Mouse (Mus musculus): Measurements from ENCODE around the gene Clip3.

Gene Clip3

DNA sequence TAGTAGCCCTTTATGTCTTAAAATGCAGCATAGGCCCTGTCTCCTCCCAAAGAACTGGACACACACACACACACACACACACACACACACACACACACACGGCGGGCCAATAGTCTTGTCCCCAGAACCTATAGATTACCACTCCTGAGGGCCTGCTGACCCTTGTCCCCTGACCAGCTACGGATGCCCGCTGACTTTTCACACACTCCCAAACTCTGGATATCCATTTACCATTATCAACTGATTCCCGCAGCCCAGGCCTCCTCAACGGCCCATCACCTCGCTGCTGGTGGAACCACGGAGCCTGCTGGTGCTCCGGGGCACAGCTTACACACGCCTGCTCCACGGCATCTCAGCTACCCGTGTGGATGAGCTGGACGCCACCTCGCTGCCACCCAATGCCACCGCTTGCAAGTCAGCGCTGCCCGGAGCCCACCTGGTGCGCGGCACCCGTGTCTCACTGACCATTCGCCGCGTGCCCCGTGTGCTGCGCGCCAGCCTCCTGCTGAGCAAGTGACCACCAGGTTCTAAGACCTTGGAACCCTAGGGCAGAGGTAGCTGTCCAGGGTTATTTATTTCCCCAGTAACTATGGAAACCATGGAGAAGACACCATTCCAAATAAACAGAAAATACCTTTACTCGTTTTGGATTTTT lies 22.3 kb downstream of the Clip3 start:
- TF ChIP-seq GATA4 (IDR thresholded peaks at IDR 0.05; ENCODE audit: insufficient replicate concordance, low read length): no peak

DNA sequence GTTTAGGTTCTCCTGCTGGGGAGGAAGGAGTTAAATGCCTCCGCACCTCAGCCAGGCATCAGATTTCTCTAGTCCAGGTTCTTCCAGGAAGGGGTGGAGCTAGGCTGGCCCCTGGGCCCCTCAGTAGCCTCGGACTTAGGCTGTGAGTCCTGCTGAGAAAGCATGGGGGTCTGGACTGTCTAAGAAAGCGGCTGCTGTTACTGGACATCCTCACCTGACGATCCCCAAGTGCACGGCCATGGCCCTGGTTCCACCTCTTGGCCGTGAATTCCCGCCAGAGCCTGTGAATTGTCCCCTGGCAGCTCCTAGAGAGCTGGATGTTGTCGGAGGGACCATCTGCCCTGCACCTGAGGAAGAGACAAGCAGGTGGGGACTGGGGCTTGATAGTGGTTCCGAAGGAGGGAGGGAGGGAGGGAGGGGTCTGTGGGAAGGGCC lies 23.2 kb downstream of the Clip3 start, which contains the start of gene Syne4:
Gene Syne4 (plus strand): TSS at position 87 of the 435 bp plus-strand sequence.
- TF ChIP-seq GATA4 (IDR thresholded peaks at IDR 0.05; ENCODE audit: insufficient replicate concordance, low read length): no peak

DNA sequence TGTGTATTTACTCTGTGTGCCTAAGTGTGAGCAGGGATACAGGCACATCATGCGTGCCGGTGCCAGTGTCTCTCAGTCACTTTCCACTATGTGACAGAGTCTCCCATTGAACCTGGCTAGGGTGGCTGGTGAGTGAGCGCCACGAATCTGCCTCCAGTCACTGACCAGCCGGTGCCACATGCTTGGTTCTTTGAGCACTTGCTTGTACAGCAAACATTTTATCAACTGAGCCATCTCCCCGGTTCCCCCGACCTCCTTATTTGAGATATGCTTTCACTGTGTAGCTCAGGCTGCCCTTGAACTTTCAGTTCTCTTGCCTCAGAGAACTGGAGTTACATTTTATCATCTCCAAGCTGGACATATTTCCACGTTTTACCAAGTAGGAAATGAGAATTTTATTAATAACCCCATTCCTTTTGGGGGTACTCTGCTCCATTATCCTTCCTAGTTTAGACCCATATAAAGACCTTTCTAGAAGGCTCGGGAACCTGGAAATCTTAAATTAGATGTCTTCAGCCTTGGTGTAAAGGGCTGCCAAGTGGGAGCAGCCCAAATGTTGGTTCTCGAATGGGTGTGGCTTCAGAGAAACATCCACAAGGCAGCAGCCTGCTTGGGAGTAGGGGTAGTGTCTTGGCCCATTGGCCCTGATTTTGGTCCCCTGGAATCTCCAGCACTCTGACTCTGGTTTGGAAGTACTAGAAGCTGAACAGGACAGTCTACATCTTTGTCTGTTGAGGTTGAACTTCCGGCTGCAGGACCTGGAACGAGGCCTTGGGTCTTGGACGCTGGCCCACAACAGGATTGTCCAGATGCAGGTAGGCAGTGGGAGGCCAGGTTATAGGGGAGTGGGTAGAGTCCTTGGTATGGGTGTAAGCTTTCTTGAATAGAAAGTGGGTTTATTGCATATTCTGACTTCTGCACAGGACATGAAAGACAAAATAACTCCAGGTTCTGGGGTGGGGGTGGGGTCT lies 24.3 kb downstream of the Clip3 start:
- no peak for TF ChIP-seq GATA4 (IDR thresholded peaks at IDR 0.05; ENCODE audit: insufficient replicate concordance, low read length)

- no peak for TF ChIP-seq GATA4 (IDR thresholded peaks at IDR 0.05; ENCODE audit: insufficient replicate concordance, low read length)
These were observed 26.6 kb downstream of the Clip3 start for GRCm38 (mm10) chr7:30318142-30318541.

DNA sequence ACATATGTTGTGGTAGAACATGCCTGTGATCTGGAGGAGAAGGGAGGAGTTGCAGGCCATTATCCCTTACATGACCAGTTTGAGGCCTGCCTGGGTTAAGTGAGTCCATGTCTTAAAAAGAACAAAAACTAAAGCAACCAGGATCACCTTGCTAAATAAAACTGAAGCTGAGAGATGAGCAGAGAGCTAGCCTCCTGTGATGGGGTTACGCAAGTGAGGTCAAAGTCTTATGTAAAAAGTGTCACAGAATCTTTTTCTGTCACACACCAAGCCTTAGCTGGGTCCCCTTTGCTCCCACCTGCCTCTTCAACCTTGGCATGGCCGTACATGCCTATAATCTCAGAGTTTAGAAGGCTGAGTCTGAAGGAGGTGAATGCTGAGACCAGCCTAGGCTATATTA lies 29.4 kb downstream of the Clip3 start:
- TF ChIP-seq GATA4 (IDR thresholded peaks at IDR 0.05; ENCODE audit: insufficient replicate concordance, low read length): no peak

- no peak; the same call in 1 of the 2 replicates for TF ChIP-seq GATA4 (IDR thresholded peaks at IDR 0.05; ENCODE audit: insufficient replicate concordance, low read length)
These were observed 30.2 kb downstream of the Clip3 start, which contains the start of gene E130208F15Rik for GRCm38 (mm10) chr7:30321539-30322284. Gene E130208F15Rik, plus strand, starts transcription at chr7:30321740.

DNA sequence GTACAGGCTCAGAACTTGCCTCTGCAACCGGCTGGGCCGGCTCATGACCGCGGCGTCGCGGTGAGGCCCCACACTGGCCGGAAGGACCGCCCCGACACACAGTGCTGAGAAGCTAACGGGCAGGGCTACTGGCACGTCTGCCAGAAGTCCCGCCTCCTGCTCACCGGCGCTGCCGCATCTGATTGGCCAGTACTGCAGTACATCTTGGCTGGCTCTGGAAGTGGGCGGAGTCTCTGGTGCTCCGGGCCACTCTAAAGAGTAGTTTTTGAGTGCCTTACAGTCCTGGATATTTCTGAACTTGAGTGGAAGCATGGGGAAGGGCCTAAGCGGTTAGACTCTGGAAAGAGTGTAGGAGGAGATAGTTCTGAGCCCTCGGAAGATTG lies 30.7 kb downstream of the Clip3 start:
- TF ChIP-seq GATA4 (IDR thresholded peaks at IDR 0.05; ENCODE audit: insufficient replicate concordance, low read length): 0 out of 2 replicates have a peak, but pooled peaks have one; percentile 4

DNA sequence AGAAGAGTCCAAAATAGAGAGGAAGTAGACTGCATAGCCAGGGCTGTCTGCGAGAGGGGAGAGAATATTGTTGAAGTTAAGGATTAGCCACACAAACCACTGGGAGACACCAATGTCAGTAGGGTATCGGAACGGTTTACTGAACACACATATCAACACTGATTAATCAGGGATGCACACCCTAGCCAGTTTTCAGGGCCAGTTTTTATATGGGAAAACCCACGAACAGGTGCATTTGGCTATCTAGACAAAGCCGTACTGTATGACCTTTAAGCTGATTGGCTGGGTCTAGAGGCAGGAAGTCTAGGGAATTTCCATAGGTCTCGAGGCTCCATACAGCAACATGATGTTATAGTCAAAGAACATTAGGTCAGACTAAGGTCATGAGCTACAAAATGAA lies 31.3 kb downstream of the Clip3 start:
- no peak for TF ChIP-seq GATA4 (IDR thresholded peaks at IDR 0.05; ENCODE audit: insufficient replicate concordance, low read length)

- no peak for TF ChIP-seq GATA4 (IDR thresholded peaks at IDR 0.05; ENCODE audit: insufficient replicate concordance, low read length)
These were observed 32.3 kb downstream of the Clip3 start, which contains the start of gene Sdhaf1 for GRCm38 (mm10) chr7:30323795-30324194. Gene Sdhaf1, minus strand, starts transcription at chr7:30323895.

DNA sequence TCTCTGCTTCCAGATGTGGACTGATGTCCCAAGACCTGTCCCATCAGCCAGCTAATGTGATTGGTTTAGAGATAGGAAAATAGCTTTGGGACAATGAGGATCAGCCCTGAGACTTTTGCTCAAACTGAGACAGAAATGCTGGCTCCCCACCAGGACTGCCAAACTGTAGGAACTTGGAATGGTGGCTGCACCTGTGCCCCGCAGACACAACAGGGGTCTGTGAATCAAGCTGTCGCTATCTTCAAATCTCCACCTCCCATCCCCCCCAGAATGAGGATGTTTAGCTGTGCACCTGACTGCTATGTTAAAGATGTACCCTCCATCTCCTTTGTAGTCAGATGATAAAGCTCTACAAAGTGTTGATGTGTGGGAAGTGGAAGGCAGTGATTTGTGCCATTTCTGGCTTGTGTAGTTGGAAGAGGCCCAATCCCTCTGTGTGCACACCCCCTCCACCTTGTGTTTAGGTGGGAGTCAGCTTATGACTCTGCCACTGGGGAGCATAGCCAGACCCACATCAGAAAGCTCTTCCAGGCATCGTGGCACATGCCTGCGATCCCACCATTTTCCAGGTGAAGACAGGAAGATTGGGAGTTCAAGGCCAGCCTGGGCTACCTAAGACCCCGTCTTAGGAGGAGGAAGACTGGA lies 32.9 kb downstream of the Clip3 start:
- TF ChIP-seq GATA4 (IDR thresholded peaks at IDR 0.05; ENCODE audit: insufficient replicate concordance, low read length): no peak

DNA sequence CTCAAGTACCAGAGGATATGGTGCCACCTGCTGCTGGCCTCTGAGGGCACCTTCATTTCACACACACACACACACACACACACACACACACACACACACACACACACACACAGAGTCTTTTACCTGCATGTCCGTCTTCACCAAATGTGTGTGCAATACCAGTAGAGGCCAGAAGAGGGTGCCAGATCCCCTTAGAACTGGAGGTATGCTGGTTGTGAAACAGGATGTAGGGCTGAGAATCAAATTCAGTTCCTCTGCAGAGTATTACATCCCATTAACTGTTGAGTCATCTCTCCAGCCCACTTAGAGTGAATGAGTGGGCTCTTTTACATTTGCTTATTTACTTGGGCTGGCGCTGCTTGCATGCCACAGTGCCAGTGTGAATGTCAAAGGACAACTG lies 33.8 kb downstream of the Clip3 start:
- TF ChIP-seq GATA4 (IDR thresholded peaks at IDR 0.05; ENCODE audit: insufficient replicate concordance, low read length): no peak

DNA sequence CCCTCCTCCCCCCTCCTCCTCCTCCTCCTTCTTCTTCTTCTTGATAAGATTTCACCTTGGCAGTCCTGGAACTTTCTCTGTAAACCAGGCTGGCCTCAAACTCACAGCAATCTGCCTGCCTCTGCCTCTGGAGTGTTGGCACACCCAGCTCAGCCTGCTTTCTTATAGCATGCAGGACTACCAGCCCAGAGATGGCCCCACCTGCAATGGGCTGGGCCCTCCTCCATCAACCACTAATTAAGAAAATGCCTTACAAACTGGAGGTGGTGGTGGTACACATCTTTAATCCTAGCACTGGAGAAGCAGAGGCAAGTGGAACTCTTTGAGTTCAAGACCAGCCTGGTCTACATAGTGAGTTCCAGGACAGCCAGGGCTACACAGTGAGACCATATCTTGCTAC lies 34.9 kb downstream of the Clip3 start:
- TF ChIP-seq GATA4 (IDR thresholded peaks at IDR 0.05; ENCODE audit: insufficient replicate concordance, low read length): no peak

DNA sequence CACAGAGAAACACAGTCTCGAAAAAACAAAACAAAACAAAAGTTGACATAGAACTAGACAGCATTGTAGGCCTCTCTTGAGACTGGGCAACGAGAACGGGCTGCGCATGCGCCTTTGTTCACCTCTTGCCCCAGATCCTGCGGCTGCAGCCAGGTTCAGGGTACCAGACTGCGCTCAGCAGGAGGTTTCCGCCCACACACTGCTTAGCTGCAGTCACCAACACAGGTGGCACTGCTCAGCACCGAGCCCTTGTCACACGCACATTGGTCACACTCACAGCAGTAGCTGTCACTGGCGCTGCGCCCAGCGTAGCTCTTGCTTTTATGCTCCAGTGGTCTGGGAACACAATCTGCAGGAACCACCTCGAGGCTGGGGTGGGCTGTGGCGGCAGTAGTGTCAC lies 35.6 kb downstream of the Clip3 start:
- TF ChIP-seq GATA4 (IDR thresholded peaks at IDR 0.05; ENCODE audit: insufficient replicate concordance, low read length): no peak

- no peak for TF ChIP-seq GATA4 (IDR thresholded peaks at IDR 0.05; ENCODE audit: insufficient replicate concordance, low read length)
These were observed 36.9 kb downstream of the Clip3 start for GRCm38 (mm10) chr7:30328379-30328778.

DNA sequence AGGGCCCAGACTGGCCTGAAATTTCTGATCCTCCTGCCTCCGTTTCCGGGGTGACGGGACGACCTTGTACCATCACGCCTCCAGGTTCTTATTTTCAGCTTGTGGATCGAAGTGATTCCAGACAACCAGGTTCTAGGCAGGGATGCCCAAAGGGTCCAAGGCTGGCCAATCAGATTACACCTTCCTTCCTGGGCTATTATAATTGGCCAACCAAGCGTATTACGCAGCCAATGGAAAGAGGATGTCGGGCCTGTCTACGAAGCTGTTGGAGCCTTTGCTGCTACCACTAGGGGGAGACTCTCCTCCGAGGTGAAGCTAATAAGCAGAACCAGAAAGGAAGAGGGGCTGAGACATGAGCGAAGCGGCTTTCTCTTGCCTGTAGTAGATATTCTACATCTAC lies 40.4 kb downstream of the Clip3 start:
- TF ChIP-seq GATA4 (IDR thresholded peaks at IDR 0.05; ENCODE audit: insufficient replicate concordance, low read length): no peak

Data from liver, adult (tissue).